Mouse (Mus musculus) gastrocnemius, postnatal 36 days (tissue): ENCODE data around the gene Poc1b. TPM values are rescaled to one million over a fixed set of nuclear protein-coding genes. Genes with fewer than 3 reads are reported as not detected.

Experiments used
- DNase-seq, 2 experiments: peaks; one replicate each; pipeline ENCODE4 v3.0.0; 2022
- intact Hi-C: fragments of 180-260 bp; cut with DNase I; formaldehyde crosslinking; loops from one replicate; pipeline ENCODE4 v1.15.1; 2025
- total RNA-seq, 2 experiments: library from RNA; stranded (reverse); gene quantifications; 2 replicates each; pipeline ENCODE4 v1.2.3; 2021

Gene Poc1b
- total RNA-seq, 2 experiments from 2014 or later = 3.7 to 3.8 TPM

GRCm38 (mm10) chr10:99108431-99108982, 1.7 kb downstream of the Poc1b start:
- no peak for DNase-seq
- intact Hi-C loops = loop anchor here (5.0 kb wide), 1 partner anchor 44 kb away; no protein-coding TSS in a partner anchor

GRCm38 (mm10) chr10:99113533-99113932, 6.7 kb downstream of the Poc1b start:
- no peak for DNase-seq
- intact Hi-C loops = no loop called here

GRCm38 (mm10) chr10:99114295-99114694, 7.5 kb downstream of the Poc1b start:
- DNase-seq = no peak

DNA sequence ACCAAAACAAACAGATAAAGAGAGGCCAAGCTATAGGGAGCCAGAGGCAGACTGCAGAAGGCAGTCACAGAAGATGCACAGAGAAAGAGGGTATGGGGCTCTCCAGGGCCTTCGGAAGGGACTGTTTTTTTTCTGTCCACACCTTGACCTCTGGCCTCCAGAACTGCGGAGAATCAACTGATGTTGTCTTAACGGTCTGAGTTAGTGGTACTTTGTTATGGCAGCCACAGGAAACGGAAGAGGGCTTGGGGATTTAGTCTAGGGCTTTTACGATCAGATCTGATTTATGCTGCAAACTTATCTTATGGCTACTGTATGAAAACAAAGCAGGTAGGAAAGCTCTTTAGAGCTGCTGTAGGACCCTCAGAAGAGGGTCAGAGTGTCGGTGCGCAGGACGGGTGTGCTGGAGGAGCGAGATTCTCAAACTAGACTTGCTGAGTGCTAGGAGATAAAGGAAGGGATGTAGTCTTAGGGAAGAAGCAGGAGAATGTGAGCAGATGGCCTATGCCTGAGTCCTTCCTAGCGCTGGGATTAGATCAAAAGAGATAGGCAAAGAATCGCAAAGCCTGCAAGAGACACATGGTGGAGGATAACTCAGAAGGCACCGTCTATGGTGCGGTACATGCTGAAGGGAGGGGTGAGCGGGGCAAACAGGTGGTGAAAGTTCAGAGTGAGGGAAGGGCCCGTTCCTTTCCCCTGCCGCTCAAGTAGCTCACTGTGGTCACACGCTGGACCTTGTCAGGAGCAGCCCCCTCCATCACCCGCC, 8.8 kb downstream of the Poc1b start:
- intact Hi-C loops = no loop called here
- no peak for DNase-seq

More at GRCm38 (mm10) chr10:99114295-99114694, 7.5 kb downstream of the Poc1b start:
- intact Hi-C loops = no loop called here

DNA sequence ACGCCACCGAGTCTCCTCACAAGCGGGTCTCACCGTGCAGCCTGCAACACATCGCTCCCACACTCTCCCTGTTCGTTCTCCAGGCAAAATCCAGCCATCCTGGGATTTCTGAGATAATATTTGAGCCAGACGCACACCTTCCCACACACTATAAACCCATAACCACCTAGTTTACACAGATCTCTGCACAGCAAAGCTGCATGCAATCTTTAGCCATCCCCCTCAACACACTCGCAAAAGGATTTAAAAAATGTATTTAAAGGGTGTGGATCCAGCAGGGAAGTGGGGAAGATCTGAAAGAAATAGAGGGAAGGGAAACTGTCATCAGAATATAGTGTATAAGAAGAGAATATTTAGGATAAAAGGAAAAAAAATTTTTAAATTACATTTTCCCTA, 9.4 kb downstream of the Poc1b start:
- intact Hi-C loops = no loop called here
- DNase-seq = no peak

DNA sequence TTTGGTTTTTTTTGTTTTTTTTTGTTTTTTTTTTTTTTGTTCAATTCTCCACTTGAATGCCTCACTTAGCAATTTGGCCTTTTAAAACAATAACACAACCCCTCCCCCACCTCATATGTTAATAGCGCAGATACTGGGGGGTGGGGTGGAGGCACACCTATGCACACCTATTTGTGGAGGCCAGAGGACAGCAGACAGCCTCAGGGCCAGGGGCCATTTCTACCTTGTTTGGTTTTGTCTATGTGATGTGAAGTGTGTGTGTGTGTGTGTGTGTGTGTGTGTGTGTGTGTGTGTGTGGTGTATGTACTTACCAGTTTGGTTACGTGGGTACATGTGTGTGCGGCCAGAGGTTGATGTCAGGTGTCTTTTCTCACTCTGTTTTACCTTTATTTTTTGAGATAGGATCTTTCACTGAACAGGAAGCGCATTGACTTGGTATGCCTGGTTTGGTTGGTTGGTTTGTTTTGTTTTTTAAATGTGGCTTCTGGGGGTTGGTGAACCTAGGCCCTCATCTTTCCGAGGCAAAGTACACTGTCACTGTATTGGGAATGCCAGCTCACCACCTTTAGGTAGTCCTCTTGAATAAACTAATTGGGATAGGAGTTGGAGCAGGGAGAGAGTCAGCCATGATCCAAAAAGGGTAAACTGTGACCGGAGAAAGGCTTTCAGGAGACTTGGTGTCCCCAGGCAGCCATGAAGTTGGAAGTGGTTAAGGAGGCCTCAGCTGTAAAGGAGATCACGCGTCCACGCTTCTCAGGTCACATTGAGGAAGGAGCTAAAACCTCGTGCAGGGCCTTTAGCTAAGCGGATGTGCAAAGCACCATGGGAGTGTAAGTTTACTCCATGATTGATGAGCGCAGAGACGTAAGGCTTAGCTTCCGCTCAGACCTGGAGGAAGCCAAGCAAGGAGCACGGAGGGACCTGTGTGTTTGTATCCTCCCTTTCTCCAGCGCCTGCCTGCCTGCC, 10.1 kb downstream of the Poc1b start:
- no peak for DNase-seq
- intact Hi-C loops = no loop called here

DNA sequence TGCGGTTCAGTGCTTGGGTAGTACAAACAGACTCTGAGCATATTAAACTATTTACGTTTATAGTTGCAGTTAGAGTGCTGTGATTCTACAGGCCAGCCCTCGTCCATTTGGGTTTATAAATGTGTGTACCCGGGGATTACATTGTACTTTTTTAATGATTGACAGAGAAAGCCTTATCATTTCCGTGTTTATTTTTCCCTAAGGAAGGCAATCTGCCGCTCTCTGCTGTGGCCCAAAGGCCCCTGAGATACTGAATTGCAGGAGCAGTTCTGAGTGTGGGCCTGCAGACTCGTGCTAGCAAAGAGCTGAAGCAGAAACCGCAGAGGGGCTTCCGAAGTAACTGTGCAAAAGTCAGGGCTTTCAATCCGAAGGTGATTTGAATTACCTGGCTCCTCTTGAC, 11.0 kb downstream of the Poc1b start:
- intact Hi-C loops = no loop called here
- DNase-seq = no peak

DNA sequence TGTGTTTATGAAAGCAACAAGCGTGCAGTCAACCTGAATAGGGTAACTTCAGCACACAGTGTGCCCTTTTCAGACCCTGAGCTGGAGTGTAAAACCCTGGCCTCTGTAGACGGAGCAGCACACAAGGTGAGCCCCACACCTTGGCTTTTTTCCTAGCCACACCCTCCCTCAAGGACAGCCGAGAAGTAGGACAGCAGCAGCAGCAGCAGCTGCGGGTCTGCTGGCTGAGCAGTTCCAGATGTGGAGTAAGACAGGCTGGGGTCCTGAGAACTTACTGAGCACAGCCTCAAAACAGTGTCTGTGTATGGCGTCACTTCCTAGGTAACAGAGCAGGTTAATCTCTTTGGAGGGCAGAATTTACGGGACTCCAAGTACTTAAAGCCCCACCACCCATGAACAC, 11.9 kb downstream of the Poc1b start:
- intact Hi-C loops = no loop called here

GRCm38 (mm10) chr10:99119471-99119870, 12.6 kb downstream of the Poc1b start:
- no peak for DNase-seq
- intact Hi-C loops = no loop called here

More for the DNA sequence above, 11.9 kb downstream of the Poc1b start:
- no peak for DNase-seq

DNA sequence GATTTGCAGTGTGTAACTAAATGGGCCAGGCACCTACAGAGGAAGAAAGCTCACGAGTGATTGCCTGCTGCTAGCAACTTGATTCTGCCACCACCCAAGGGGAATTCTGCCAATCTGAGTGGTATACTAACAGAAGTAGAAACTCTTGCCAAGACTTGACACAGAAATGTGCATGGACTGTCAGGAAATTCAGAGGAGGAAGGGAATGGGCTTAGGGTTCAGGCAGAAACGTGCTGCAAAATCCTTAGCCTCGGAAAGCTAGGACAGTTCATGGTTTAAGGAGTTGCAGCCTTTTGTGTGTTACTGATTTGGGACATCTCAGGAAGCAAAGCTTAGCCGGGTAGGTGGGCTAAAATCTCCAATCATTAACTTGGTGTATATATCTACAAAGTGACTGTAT, 19.4 kb downstream of the Poc1b start, which contains the start of gene Phxr2:
Gene Phxr2 (minus strand): TSS at position 101 of the 400 bp plus-strand sequence.
- DNase-seq = no peak
- intact Hi-C loops = no loop called here

DNA sequence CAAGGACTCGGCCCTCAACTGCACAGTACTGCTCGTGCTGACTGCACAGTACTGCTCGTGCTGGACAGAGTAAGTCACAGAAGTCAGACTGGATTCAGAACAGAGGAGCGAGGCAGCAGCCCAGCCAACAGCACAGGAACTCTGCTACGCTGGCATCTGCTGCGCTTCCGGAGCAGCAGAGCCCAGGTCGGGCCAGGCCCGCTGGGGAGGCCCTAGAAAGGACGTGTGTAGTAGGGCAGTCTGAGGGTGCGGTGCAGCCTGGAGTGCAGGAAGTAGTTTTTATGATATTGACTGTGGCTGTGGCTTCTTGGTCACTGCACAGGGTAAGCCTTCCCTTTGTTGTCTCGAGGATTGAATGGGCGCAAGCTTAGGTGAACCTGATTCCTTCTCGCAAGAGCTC, 20.1 kb downstream of the Poc1b start:
- no peak for DNase-seq
- intact Hi-C loops = no loop called here

DNA sequence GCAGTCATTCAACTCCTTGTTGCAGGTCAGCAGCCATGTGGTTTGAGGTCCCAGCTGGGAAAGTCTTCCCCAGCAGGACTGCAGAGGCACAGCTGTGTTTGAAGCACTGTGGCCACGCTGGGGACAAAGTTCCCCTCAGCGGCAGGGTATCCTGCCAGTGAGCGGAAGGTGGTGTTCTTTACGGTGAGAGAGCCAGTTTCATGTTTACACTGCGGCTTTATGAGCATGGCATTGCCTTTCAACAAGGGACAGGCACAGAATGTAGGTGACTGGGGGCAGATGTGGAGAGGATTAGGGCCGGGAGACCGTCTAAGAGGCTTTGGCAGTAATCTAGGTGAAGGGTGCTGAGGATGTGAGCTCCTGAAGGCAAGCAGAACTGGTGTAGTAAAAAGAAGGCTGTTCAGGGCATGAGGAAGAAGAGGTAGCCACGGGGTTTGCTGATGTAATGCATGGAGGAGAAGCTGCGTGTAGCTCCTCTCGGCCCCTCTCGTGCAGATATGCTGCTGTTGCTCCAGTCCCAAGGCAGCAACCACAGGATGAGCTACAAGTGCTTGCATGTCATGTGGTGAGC, 20.9 kb downstream of the Poc1b start:
- intact Hi-C loops = no loop called here

DNA sequence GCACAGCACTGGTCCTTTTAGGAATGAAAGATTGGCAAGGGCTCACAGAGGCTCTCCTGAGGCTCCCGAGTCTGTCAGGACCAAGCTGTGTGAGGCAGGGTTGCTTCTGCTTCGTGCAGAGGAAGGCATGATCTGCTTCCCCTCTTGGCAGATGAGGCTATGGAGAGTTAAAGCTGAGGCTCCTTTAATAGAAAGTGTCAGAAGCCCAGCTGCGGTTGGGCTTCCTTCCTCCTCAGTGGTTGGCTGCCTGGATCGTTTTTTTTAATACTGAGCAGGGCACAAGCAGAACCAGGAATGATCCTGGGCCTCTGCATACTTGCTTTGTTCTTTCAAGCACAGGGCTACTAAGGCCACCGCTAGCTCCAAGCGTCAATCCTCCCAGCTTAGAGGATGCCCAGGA, 23.8 kb downstream of the Poc1b start:
- intact Hi-C loops = no loop called here
- no peak for DNase-seq

More for the DNA sequence above, 20.9 kb downstream of the Poc1b start:
- DNase-seq = no peak

DNA sequence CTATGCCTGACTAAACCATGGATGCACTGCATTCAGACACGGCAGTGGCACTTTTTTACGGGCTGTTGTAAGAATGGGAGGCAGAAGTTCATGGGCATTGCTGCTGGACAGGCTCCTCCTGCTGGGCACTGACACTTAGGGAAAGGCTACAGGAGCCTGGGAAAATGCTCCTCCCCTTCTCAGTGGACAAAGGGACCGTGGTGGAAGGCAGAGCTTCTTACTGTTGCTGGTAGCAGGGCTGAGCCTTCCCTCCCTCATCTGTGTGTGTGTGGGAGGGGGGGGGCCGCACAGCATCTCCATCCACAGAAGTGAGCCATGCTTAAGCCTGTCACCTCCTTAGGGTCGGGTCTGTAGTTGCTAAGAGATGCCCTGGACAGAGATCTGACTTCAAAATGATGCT, 24.5 kb downstream of the Poc1b start:
- intact Hi-C loops = no loop called here
- DNase-seq = no peak

DNA sequence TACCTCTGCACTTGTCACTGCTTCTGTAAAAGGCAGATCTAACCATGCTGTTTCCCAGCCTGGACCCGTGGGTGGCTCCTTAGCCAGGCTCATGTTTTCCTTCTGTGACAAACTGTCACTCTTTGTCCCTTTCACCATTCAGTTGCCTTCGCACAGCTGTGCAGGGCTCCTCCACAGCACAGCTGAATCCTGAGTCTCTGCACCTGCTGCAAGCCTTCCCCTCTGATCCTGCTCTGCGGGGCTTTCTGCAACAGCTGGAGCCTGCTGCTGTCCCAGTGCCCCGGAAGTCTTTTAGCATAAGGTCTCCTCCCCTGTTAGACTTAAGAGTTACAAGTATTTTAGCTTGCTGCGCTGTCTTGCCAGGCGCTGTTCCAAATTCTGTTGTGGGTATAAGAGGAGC, 25.4 kb downstream of the Poc1b start:
- no peak for DNase-seq
- intact Hi-C loops = no loop called here

DNA sequence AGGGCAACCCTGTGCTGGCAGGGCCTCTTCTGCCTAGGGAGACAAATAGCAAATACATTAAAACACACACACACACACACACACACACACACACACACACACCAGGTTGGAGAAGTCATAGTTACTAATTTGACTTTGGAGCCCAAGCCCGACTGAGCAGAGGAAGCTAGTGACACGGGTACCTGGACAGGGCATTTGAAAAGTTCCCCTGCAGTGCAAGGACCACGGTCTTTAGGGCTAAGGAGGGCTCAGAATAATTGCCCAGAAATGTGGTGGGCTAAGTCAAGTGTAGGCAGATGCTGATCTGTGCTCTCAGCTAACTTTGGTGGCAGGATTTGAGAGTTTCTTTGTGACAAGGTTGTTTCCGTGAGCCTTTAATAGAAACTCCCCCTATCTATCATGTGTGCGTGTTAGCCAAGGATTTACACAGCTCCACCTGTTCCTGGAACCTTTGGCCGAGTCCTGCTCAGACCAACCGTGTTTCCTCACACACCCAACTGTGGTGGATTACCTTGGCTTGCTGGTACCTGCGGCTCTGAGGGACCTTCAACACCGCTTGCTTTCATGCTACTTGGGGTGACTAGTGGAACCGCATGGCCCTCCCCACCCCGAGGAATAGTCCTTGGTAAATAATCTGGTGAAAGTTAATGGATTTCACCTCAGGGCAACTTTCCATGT, 25.9 kb downstream of the Poc1b start:
- intact Hi-C loops = no loop called here
- no peak for DNase-seq

- no peak for DNase-seq
- intact Hi-C loops = no loop called here
Measured at GRCm38 (mm10) chr10:99133321-99133875, 26.6 kb downstream of the Poc1b start.

DNA sequence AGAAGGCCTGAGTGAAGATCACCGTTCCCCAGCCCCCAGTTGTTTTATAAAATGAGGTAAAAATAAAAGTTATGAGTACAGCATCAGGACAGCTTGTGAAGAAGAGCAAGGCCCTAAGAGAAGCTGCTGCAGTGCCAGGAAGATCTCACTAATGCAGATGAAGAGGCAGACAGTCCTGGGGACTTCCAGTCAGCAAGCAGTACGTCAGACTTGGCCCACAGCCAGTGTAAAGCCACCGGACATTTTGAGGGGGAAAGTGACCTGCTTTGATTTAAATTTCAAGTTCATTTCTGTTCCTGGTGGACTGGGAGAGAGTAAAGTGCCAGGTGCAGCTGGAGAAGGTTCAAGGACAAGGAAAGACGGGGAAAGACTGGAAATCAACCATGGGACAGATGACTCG, 29.5 kb downstream of the Poc1b start:
- no peak for DNase-seq
- intact Hi-C loops = no loop called here

GRCm38 (mm10) chr10:99145611-99146010, 38.8 kb downstream of the Poc1b start:
- intact Hi-C loops = no loop called here

DNA sequence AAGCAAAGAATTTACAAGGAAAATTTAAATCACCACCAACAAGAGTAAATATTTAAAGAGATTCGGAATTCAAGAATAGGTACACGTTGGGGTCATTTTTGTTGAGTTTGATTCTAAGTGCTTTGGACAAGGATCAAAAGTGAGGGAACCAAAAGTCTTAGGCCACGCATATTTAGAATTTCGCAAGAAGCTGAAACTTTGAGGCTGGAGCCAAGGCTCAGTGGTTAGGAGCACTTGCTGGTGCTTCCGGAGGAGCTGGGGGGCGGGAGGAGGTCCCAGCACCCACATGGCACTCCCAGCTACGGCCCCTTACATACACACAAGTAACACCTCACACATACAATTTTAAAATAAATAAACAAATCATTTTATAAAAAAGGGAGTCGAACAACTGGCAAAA, 39.8 kb downstream of the Poc1b start:
- intact Hi-C loops = no loop called here
- DNase-seq = no peak

More at GRCm38 (mm10) chr10:99145611-99146010, 38.8 kb downstream of the Poc1b start:
- DNase-seq = no peak
